Mouse (Mus musculus) retina, postnatal 7 days (tissue): ENCODE results near the gene Cradd.

Source experiments
- DNase-seq: peaks from one replicate; pipeline ENCODE4 v3.0.0-alpha.2; 2012; ENCODE audit warnings: low read depth, low spot score

Gene Cradd

GRCm38 (mm10) chr10:95162691-95163374 is 161.1 kb downstream of the Cradd start:
- DNase-seq: no peak

- no peak for DNase-seq
Measured at GRCm38 (mm10) chr10:95159675-95160256, 164.2 kb downstream of the Cradd start.

GRCm38 (mm10) chr10:95156410-95156809 is 167.5 kb downstream of the Cradd start:
- DNase-seq: no peak

GRCm38 (mm10) chr10:95154675-95155074 is 169.3 kb downstream of the Cradd start:
- no peak for DNase-seq

- no peak for DNase-seq
Measured at GRCm38 (mm10) chr10:95153224-95153623, 170.7 kb downstream of the Cradd start.

GRCm38 (mm10) chr10:95152503-95152989 is 171.4 kb downstream of the Cradd start:
- DNase-seq: no peak

- DNase-seq: no peak
Measured at GRCm38 (mm10) chr10:95151012-95151768, 172.7 kb downstream of the Cradd start.

GRCm38 (mm10) chr10:95149666-95150065 is 174.3 kb downstream of the Cradd start:
- DNase-seq: no peak

GRCm38 (mm10) chr10:95148641-95149040 is 175.3 kb downstream of the Cradd start:
- no peak for DNase-seq

GRCm38 (mm10) chr10:95147136-95147901 is 176.6 kb downstream of the Cradd start:
- no peak for DNase-seq

- DNase-seq: no peak
Measured at GRCm38 (mm10) chr10:95146491-95146890, 177.4 kb downstream of the Cradd start.

GRCm38 (mm10) chr10:95145204-95145926 is 178.6 kb downstream of the Cradd start:
- no peak for DNase-seq

GRCm38 (mm10) chr10:95144414-95145130 is 179.4 kb downstream of the Cradd start:
- no peak for DNase-seq

GRCm38 (mm10) chr10:95143446-95144114 is 180.4 kb downstream of the Cradd start:
- DNase-seq: no peak

GRCm38 (mm10) chr10:95142844-95143435 is 181.0 kb downstream of the Cradd start:
- DNase-seq: no peak

- DNase-seq: no peak
Measured at GRCm38 (mm10) chr10:95141075-95141474, 182.9 kb downstream of the Cradd start.

- DNase-seq: no peak
Measured at GRCm38 (mm10) chr10:95140191-95140590, 183.7 kb downstream of the Cradd start.

- DNase-seq: no peak
Measured at GRCm38 (mm10) chr10:95139645-95140044, 184.3 kb downstream of the Cradd start.

- DNase-seq: no peak
Measured at GRCm38 (mm10) chr10:95133057-95133456, 190.9 kb downstream of the Cradd start.
